Mouse (Mus musculus) midbrain, postnatal 0 days (tissue): ENCODE measurements around the gene Dgkg. TPM values are rescaled to one million over a fixed set of nuclear protein-coding genes. Genes with fewer than 3 reads are reported as not detected.

Experiments used
- ATAC-seq: fragments of 200-750 bp; cut with Nextera tagmentation; 2 replicates; pipeline ENCODE4 v1.8.0; 2017; ENCODE audit warnings: moderate number of reproducible peaks, mild to moderate bottlenecking, moderate TSS enrichment, moderate library complexity; ENCODE audit not compliant: low FRiP score
- DNase-seq: peaks from one replicate; pipeline ENCODE4 v3.0.0-alpha.2; 2015; ENCODE audit warnings: low spot score
- H3K27ac ChIP-seq: fragments of 300-500 bp; sonication (generic); 2 replicates; pipeline ENCODE4 v1.5.1; 2014; ENCODE audit warnings: low read depth, mild to moderate bottlenecking, low read length, mixed read lengths
- H3K27me3 ChIP-seq: fragments of 300-500 bp; sonication (generic); 2 replicates; pipeline ENCODE4 v1.6.1; 2014; ENCODE audit warnings: low read length, control low read depth, mixed read lengths; ENCODE audit not compliant: insufficient read depth
- H3K36me3 ChIP-seq: fragments of 300-500 bp; sonication (generic); 2 replicates; pipeline ENCODE4 v1.6.1; 2014; ENCODE audit warnings: low read length, control low read depth, mixed read lengths; ENCODE audit not compliant: insufficient read depth
- H3K4me1 ChIP-seq: fragments of 300-500 bp; sonication (generic); 2 replicates; pipeline ENCODE4 v1.6.1; 2014; ENCODE audit warnings: mild to moderate bottlenecking, control low read depth, antibody characterized with exemption, low read length, mixed read lengths; ENCODE audit not compliant: insufficient read depth
- H3K4me2 ChIP-seq: fragments of 300-500 bp; sonication (generic); 2 replicates; pipeline ENCODE4 v1.6.1; 2014; ENCODE audit warnings: low read depth, mild to moderate bottlenecking, low read length, mixed read lengths; ENCODE audit not compliant: poor library complexity, severe bottlenecking
- H3K4me3 ChIP-seq: fragments of 300-500 bp; sonication (generic); 2 replicates; pipeline ENCODE4 v1.5.1; 2014; ENCODE audit warnings: low read depth, mild to moderate bottlenecking, low read length, moderate library complexity
- H3K9ac ChIP-seq: fragments of 300-500 bp; sonication (generic); replicated peaks from 2 replicates; pipeline ENCODE4 v1.6.1; 2014; ENCODE audit warnings: mild to moderate bottlenecking, low read length, moderate library complexity, mixed read lengths; ENCODE audit not compliant: poor library complexity, severe bottlenecking
- H3K9me3 ChIP-seq: fragments of 300-500 bp; sonication (generic); 2 replicates; pipeline ENCODE4 v1.6.1; 2016; ENCODE audit warnings: low read length, control low read depth
- CTCF ChIP-seq: IDR thresholded peaks from 2 replicates; pipeline ENCODE4 v1.5.1; 2016; ENCODE audit warnings: antibody characterized with exemption, mild to moderate bottlenecking
- WGBS: fragments of 180-500 bp; shearing (Covaris S2); extraction: QIAGEN DNeasy Blood & Tissue Kit; methylation state at CpG from one replicate; pipeline ENCODE4 v1.1.7; 2014; 5-methylcytosine and 5-hydroxymethylcytosine counted together
- polyA plus RNA-seq: library from polyadenylated mRNA; unstranded; fragments of >200 nt; fragmentation: Nextera tagmentation; extraction: Ambion mirVana; gene quantifications from 2 replicates; pipeline ENCODE4 v1.2.1, GENCODE M21; 2015
- total RNA-seq: library from RNA; depleted of rRNA; stranded (reverse); fragments of >200 nt; gene quantifications from 2 replicates; pipeline ENCODE4 v1.2.3, GENCODE M21; 2014; rRNA removed

The Dgkg gene
- total RNA-seq (6.2 and 8.2 TPM in 2 replicates), polyA plus RNA-seq (5.4 and 5.5 TPM in 2 replicates)

DNA sequence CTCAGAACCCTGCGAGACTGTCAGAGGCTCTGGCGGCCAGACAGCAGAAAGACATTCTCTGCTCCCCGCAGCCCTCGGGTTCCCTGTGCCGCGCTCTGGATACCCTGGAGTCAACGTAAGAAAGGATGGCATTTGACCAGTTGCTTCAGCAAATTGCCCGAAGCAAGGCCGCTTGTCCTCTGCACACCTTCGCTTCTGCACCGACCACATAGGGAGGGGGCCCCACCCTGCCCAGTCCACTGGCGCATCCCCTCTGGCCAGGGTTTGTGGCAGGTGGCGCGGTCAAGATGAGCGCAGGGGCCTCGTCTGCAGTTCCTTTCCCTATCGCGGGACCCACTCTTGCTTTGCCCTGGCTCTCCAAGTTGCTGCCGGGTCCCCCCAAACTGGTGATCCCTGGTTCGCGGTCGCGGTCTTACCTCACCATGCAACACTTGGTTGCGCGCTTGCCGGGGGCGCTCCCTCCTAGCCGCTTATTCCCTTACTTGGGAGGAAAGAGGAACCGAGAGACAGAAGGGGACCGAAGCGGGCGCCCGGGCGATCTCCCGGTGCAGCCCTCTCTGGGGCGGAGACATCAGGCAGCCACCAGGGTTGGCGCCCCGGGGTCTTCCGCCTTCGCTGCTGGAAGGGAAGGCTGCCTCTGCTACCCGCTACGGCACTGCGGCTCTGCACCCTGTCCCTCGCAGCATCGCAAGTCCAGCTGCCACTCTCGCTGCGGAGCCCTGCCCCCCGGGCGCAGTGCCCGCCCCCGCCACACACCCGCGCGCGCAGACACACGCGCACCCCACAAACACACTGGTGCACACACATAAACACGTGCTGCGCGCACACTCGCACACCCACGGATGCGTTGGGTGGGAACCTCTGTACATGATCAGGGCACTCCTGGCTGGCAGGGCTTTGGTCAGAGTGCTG lies at the start of gene Dgkg:
Dgkg (minus strand) TSS at position 689 of the 912 bp plus-strand sequence.
- no peak for TF ChIP-seq CTCF
- H3K4me1 ChIP-seq, result 0 out of 2 replicates have a peak, but pooled peaks cover 3% of the 10 kb centered on the region
- WGBS, result 1% methylated on average over 62 of the region's 63 CpGs
- ATAC-seq, result peak; percentile 83
- H3K36me3 ChIP-seq, result no peaks in the 10 kb centered on the region
- peak within 1 kb of the TSS; percentile 88 for H3K4me2 ChIP-seq
- H3K9me3 ChIP-seq, result no peaks in the 10 kb centered on the region
- peak; percentile 33 for DNase-seq
- peak within 1 kb of the TSS; percentile 63 for H3K9ac ChIP-seq
- no peak within 1 kb of the TSS for H3K27ac ChIP-seq
- H3K27me3 ChIP-seq, result peaks cover 21% of the 10 kb centered on the region; the same call in 1 of the 2 replicates
- H3K4me3 ChIP-seq, result peak within 1 kb of the TSS; percentile 51

GRCm38 (mm10) chr16:22704946-22705345 lies 47.9 kb upstream of the Dgkg start:
- Histone ChIP-seq H3K27ac (no peak overlapping the region), H3K36me3 (no peaks in the 10 kb centered on the region), H3K4me3 (no peak overlapping the region), H3K27me3 (no peaks in the 10 kb centered on the region), H3K4me2 (no peak overlapping the region), H3K9ac (no peak overlapping the region), H3K9me3 (no peaks in the 10 kb centered on the region), H3K4me1 (no peaks in the 10 kb centered on the region)
- TF ChIP-seq CTCF, result no peak
- no peak for ATAC-seq
- DNase-seq, result no peak
- 60% methylated on average over 6 of the region's 6 CpGs for WGBS

DNA sequence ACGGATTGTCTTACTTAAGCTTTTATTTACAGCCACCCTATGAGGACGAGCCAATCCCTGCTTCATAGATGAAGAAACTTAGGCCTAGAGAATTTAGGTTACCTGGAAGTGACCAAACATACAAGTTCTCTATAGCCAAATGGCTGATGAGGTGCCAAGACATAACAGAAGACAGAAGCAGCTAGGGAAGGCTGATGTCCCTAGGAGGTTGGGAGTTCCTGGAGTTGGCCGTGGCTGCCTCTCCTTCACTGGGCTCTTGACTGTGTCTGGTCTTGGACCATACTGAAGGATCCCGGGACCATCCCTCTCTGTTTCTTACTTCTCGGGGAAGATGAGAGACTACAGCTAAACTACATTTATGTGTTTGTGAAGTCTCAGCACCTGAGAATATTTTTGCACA lies 47.1 kb upstream of the Dgkg start:
- Histone ChIP-seq H3K9ac (no peak overlapping the region), H3K27me3 (no peaks in the 10 kb centered on the region), H3K36me3 (no peaks in the 10 kb centered on the region), H3K4me3 (no peak overlapping the region), H3K4me2 (no peak overlapping the region), H3K4me1 (no peaks in the 10 kb centered on the region), H3K9me3 (no peaks in the 10 kb centered on the region), H3K27ac (no peak overlapping the region)
- WGBS, result 91% methylated on average over 5 of the region's 5 CpGs
- no peak for TF ChIP-seq CTCF
- ATAC-seq (no peak), DNase-seq (no peak)

DNA sequence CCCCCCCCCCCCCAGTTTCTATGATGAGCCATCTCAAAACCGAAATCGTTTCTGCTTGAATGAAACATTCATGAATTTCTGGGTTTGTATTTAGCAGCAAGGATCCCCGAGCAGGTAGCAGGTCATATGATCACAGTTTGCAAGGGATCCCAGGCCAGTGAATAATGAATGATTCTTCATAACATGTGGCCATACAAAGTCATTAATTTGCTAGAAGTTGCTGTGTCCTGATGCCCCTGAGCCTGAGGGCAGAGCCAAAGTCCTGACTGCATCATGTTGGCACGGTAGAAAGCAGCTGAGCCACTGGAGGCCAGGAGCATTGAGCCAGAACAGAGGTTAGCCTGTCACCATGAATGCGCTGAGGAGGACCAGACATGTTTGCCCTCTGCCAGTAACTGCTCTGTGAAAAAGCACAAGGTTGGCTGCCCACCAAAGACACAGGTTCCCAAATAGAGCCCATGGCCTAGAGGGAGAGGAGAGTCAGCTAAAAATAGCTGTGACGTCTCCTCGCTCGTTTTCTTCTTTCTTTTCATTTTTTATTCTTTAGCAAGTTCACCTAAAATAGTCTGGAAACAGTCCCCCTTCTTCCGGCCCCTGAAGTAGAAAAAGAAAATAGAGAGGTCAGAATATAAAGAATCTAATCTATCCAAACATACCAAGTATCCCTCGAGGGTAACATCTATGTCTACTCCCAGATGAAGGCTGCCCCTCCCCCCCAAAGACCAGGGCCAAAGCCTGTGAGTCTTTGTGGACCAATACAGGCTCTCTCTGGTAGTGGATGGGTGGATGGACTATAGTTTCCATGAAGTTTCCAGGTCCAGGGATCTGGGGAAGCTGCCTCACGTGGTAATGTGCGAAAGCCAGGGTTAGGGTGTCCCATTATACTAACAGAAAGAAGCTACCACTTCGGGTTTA lies 42.1 kb upstream of the Dgkg start:
- Histone ChIP-seq H3K9ac (no peak overlapping the region), H3K27me3 (no peaks in the 10 kb centered on the region), H3K4me3 (no peak overlapping the region), H3K4me1 (no peaks in the 10 kb centered on the region), H3K27ac (no peak overlapping the region), H3K9me3 (no peaks in the 10 kb centered on the region), H3K36me3 (no peaks in the 10 kb centered on the region), H3K4me2 (no peak overlapping the region)
- no peak for TF ChIP-seq CTCF
- ATAC-seq (peak; percentile 60; the same call in 1 of the 2 replicates), DNase-seq (peak; percentile 61)
- WGBS, result 64% methylated on average over 13 of the region's 13 CpGs

DNA sequence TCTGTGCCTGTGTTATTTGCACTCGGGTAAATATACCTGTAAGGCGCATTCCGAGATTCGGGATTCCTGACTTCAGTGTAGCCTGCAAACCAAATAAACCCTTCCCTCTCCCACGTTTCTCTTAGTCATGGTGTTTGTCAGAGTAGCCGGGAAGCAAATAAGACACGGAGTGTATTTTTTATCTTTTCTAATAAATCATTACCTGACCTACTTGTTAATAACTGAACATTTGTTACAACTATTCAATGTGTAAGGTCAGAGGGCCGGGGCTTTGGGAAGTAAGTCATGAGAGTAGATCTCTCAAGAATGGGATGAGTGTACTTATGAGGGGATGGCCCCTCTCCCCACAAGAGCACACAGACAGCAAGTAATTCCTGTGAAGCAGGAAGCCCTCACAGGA lies 41.1 kb upstream of the Dgkg start:
- H3K9me3 ChIP-seq, result no peaks in the 10 kb centered on the region
- H3K4me1 ChIP-seq, result no peaks in the 10 kb centered on the region
- 92% methylated on average over 8 of the region's 8 CpGs for WGBS
- no peaks in the 10 kb centered on the region for H3K27me3 ChIP-seq
- no peak overlapping the region for H3K4me2 ChIP-seq
- no peak for ATAC-seq
- H3K36me3 ChIP-seq, result no peaks in the 10 kb centered on the region
- no peak for DNase-seq
- H3K9ac ChIP-seq, result no peak overlapping the region
- no peak overlapping the region for H3K27ac ChIP-seq
- no peak for TF ChIP-seq CTCF
- no peak overlapping the region for H3K4me3 ChIP-seq
